Mouse (Mus musculus) layer of hippocampus, adult 18-20 months (tissue): ENCODE measurements around the gene Tnn. TPM values are rescaled to one million over a fixed set of nuclear protein-coding genes. Genes with fewer than 3 reads are reported as not detected.

ENCODE experiments used
- DNase-seq, 2 experiments: peaks; one replicate each; pipeline ENCODE4 v3.0.0; 2022; ENCODE audit warnings: low spot score in 2 of 2
- long read RNA-seq: library from polyadenylated mRNA; stranded (forward); transcript quantifications from one replicate; pipeline ENCODE4 v2.0.0, GENCODE M21; 2021
- total RNA-seq, 2 experiments: library from RNA; stranded (reverse); gene quantifications; 2 replicates each; pipeline ENCODE4 v1.2.3; 2021

The Tnn gene
- under 1 TPM in 1 of 2 experiments, not detected in 1; 0.08 TPM for total RNA-seq
- long read RNA-seq, partial matches to known transcripts, result 1 of 1 reads
- long read RNA-seq, other reads (novel, unspliced or antisense), result 0 of 1 reads

DNA sequence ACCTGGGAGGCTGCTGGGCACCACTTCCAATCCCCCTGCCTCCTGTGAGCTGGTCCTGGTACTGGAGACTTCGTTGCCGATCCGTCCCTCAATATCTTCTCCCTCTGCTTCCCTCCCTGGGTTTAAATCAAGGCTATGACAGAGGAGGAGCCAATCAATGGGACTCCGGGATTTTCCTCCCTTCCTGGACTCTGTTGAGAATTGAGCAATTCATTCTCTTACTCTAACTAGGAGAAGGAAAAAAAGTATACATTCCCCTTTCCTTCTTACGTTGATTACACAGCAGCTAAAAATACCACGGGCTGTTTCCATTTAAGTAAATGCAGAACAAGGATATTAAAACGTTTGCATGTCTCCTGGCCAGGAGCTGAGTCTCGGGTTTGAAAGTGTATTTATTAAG, at the start of gene Tnn:
Gene Tnn (minus strand): TSS at position 101 of the 400 bp plus-strand sequence.
- DNase-seq, result no peak

DNA sequence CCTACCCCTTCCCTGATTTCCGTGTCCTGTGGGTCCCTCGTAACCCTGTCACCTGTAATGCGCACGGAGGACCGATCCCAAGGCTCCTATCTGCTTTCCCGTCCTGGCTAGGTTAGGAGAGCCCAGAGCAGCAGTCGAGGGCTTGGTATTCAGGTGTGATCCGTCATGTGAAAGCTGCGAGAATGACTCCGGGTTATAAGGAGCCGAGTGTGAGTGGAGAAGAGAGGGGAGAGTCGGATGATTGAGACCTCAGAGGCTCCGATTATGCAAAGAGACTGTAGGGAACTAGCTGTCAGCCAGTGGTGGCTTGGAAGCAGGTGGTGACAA, 41.9 kb upstream of the Tnn start:
- no peak for DNase-seq

DNA sequence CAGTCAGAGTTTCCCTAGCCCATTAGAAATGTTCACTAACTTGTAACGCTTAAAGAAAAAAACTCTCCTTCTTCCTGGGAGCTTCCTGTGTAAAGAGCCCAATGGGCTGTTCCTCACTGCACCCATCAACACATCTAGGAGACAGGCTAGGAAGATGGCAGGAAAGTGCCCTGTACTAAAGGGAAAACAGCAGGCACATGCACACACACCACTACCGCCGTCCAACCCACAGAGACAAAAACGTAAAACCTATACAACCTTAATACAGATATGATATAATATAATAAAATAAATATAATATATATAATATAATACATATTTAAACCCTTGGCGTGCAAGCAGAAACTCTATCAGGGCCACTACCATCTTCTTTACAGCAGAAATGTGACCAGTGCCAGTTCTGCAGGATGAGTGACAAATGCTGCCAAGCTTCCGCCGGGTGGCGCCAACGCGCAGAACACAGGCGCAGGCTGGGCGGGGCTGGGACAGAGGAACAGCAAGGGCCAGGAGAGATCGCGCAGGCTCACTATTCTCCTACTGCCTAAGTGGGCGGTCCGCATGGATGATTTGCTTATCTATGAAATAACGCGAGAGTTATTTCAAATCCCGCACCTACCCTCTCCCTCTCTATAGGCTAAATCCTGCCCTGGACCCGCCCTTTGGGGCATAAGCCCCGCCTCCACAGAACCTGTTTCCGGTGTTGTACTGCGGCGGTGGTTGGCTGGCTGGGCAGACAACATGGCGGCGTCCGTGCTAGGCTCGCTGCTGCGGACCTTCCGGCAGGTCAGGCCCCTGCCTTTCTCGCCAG, 41.4 kb upstream of the Tnn start, which contains the start of gene Mrps14:
Gene Mrps14 (plus strand): TSS at position 687 of the 808 bp plus-strand sequence.
- peak; percentile 97 to 99 for DNase-seq

DNA sequence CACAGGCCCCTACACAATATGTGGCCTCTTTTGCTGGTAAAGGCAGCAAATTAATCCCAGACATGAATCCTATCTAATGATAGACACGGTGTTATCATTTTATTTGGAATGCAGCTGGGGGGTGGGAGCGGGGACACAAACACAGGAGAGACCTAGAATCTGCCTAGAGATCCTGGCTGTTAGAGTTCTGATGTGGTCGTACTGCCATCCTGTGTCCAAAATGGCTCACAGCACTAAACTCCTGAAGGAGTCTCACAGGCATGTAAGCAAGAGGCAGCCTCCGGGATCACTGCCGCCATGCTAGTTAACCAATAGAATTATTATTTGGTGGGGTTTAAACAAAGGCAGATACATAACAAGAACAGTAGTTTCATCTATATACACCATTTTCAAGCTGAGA, 31.1 kb upstream of the Tnn start:
- DNase-seq, result peak; percentile 34 to 71

DNA sequence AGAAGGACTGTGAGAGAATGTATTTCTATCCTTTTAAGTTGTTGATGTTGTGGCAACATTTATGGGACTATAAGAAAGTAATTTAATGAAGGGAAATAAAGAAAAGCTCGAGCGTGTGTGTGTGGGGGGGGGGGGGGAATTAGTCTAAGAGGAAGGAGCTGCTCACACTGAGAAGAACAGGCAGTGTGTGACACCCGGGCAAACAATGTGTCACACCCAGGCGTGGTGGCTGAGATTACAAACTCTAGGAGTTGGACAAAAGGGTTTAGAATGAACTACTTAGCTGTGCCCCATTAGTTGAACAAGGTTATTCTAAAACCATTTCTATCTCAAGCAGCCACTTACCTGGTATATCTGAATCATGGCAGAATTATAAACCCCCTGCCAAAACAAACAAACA, 27.8 kb upstream of the Tnn start:
- DNase-seq, result no peak

DNA sequence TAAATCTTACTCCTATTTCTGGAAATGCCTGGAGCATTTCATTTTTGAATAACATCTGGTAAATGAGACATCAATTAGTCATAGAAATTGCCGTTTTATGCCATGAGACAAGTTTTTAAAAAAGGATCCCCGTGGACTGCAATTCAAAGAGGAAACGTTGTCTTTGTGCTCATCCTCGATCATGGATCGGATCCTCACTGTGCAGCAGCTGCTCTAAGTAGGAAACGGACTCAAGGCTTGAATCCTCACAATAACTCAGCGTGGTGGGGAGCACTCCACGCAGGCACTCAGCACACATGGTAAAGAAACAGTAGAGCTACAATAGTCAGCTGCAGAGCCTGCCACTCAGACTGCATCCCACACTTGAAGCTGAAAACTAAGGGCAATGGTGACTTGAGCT, 23.5 kb upstream of the Tnn start:
- DNase-seq, result no peak

DNA sequence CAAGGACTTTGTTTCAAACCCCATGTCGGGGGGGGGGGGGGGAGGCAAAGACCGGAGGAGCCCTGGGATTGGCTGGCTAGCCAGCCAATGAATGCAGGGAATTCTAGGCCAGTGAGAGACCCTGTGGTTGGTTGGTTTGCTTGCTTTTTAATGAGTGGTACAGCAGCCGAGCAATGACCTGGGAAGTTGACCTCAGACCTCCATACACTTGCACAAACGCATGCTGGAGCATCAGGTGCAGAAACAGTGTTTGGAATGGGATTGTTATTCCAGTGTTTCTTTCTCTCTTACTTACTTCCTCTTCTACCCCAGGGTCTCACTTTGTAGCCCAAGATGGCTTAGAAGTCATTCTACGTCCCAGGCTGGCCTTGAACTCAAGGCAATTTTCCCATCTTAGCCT, 13.2 kb upstream of the Tnn start:
- DNase-seq, result no peak

DNA sequence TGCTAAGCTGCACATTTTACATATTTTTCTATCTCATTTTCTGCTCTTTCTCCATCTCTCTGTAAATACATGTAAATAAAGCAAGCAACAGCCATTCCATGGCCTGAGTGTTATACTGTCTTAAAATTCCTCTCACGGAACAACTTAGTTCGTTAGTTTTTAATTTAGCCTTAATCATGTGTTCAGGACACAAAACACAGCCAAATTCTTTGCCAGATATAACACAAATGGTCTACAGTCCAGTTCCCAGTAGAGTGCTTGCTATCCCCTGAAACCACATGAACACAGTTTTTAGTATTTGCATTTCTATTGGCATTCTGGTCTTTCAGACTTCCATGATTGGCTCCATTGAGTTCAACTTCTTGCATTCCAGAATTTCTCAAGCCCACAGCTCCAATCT, 4.8 kb upstream of the Tnn start:
- DNase-seq, result no peak

DNA sequence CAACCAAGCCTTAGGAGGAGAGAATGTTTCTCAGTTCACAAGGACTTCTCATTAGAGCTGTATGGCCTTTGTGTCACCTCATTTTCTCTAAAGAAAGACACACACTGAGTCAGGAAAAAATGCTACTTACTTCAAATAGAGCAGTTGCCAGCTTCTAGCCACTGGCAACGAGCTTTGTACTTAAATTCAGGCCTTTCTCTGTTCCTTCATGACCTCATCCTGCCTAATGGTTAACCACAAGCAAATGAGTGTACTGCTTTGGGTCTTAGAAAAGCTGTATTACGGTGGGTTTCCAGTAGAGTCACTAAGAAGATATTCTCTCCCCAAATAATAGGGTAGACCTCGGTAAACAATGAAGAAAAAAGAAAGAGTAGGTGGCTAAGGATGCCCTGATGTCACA, 2.7 kb downstream of the Tnn start:
- DNase-seq, result no peak

DNA sequence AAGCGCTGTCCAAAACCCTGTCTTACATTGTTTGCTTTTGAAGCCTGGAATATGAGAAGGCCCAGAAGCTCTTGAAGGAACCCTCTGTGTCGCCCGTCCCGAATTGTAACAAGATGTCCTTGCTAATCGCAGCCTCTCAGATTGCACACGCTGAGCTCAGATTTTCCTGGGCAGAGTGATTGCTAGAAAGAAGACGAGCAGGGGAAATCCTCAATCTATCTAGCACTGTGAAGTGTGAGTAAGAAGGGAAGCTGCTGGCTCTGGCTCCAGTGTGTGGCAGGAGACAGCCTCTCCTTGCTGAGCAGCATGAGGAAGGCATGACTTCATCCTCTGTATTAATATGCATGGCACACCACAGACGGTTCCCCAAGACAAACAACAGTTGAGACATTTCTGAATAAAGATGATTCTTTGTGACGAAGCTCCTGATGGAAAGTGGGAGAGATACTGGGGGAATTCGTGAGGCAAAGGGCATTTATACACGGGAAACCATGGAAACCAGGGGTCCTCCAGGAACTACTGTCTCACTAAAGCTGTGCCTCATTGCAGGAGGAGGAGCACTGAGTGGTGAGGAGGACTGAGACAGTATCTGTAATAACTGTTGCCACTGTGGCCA, 4.0 kb downstream of the Tnn start:
- DNase-seq, result peak; percentile 37 to 63

DNA sequence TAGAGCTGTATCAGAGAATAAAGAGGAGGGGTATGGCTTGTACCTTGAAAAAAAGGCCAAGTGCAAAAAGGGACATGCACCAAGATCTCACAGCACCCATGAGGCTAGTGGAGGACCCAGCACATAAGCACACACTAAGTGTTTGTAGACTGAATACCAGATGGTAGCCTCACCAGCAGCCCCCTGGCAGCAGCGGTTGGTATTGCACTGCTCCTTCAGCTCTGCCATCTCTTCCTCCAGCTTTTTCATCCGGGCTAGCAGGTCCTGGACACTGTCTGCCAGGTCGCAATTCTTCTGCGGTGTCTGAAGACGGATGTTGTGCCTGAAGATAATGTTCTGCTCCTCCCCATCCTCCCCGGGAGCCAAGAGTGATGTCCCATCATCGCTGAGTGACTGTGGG, 6.1 kb downstream of the Tnn start:
- no peak for DNase-seq

DNA sequence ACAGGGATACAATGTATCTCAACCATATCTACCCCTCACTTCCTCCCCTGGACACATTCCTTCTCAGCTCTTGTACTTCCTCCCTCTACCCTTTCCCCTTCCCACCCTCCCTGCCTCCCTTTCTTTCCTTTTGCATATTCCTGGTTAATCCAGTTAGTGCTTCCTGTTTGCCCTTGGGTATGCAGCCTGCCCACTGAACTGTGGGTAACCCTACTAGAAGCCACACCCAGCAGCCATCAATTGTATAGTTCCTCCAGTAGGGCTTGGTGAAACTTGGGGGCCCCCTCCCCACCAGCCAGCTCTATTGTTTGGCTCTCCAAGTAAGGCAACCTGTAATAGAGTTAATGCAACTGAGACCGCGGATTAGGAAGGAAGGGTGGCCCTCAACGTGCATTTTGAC, 7.8 kb downstream of the Tnn start:
- DNase-seq, result no peak

DNA sequence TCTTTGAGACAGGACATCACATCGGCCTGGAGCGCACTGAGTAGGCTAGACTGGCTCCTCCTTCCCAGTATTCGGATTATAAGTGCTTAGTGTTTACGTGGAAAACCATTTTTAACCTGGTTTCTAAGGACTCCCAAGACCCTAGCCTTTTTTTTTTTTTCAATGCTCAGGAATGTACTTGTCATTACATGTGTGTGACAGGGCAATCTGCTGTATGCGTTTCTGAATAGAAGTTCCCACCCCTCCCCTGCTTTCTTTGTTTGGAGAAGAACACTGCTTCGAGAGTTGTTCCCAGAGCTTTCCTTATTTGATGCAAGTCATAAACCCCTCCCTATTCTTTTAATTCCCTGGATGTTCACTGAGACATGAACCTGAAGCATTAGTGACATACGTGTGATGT, 9.0 kb downstream of the Tnn start:
- DNase-seq, result no peak

DNA sequence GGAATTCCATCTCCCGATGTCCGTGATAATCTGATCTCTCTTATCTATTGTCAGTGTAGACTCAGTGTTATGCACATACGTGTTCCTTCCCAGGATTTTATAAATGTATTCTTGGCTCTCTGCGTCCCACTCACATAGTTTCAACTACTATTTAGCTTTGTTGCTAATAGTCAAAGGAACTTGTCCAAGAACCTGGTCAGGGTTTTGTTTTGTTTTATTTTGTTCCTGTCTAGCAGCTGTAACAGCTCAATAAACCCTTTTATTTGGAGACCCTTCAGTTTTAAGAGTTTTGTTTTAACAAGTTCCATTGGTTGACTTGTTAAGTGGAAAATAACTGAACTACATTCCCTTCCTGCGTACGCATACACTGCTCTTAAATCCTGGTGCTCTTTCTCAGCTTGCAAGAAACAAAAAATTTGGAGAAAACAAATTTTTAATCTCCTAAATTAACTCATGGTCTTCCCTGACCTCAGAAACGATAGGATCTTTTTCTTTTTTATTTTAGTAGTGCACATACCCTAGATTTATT, 17.0 kb downstream of the Tnn start:
- no peak for DNase-seq

DNA sequence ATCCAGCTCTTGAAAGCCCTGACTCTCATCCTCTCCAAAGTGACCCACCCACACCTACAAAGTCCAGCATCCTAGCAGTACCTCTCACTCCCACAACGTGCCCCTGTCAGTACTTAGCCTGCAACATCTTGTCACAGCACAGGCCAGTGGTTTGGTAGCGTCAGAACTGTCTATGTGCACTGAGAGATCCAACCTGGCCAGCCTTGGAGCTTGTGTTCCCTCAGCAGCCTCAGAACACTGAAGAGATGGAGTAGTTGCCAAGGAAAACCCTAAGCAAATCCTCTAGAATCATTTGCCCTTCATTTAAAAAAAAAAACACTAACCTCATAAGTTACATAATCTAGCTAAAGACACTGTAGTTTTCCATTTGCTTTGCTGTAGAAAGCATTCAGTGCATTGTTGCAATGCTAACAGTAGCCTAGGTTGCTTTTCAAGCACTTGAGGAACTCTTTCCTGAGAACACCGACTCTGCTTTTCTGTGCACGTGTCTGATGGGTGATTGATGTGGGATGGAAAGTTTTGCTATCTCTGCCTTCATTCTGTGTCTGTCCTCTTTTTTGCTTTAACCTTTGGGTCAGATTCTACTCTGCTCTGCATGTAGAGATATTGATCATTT, 19.8 kb downstream of the Tnn start:
- no peak for DNase-seq

DNA sequence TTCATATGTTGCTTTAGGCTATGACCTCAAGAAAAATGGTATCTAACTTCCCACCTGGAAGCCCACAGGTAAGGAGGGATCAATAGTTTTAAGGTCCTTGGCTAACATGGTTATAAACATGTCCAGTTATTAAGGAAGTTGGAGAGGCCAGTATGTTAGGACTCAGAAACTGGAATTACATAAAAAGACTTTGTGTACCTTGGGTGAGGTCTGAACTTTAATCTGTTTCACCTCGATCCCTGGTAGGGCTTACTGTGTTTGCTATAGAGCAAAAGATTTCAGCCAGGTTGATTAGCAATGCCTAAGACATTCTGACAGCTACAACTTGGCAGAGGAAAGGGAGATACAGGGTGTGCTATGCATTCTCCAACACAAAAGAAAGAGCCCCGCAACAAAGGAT, 29.4 kb downstream of the Tnn start:
- no peak for DNase-seq

DNA sequence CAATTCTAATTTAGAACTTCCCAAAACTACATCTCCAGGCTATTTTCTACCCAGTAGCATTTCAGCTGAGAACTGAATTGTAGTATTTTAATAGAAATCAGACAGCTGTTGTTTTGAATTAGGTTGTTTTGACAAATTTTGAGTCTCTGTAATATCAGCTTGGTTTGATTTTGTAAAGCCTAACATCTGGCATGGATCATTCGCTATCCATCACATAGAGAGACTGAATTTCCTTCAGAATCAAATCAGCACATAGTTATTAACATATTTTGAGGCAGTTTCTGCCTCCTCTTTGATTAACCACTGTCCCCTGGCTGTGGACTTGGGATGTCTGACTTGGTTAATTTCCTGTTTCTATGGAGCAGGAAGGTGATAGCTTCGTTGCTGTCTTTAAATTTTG, 44.8 kb downstream of the Tnn start:
- no peak for DNase-seq

DNA sequence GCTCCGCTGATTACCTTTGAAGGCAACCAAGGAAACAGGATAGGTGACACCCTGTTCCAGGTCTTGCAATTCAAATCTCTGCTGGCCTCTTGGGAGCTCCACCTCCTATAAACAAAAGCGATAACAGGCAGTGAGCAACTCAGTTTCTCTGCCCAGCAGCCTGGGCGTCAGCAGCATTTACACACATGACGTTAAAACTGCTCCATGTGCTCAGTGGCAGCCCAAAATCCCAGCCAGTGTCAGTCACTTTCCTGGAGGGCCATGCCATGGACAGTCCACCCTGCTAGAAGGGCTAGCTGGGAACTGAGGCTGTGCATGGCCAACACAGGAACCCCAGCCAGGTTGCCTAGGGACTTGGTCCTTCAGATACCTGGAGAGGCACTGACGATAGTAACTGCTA, 48.0 kb downstream of the Tnn start:
- DNase-seq, result no peak

DNA sequence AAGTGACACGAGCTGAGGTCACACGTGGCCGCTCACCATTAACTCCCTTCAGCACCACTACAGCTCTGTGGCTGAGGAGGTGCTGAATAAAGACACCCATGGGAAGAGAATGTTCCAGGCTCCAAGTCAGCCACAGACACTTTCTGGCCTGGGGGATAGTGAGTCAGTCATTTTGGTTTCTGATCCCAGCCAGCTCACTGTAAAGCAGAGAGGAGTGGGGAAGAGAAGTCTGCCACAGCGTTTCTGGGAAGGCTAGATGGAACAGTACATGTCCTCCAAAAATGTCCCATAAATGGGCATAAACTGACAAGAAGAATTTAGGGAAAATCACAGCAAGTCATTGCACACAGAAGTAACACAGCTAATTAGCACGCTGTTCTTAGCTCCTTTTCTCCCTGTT, 52.4 kb downstream of the Tnn start:
- DNase-seq, result peak in 1 of 2 experiments; percentile 48

DNA sequence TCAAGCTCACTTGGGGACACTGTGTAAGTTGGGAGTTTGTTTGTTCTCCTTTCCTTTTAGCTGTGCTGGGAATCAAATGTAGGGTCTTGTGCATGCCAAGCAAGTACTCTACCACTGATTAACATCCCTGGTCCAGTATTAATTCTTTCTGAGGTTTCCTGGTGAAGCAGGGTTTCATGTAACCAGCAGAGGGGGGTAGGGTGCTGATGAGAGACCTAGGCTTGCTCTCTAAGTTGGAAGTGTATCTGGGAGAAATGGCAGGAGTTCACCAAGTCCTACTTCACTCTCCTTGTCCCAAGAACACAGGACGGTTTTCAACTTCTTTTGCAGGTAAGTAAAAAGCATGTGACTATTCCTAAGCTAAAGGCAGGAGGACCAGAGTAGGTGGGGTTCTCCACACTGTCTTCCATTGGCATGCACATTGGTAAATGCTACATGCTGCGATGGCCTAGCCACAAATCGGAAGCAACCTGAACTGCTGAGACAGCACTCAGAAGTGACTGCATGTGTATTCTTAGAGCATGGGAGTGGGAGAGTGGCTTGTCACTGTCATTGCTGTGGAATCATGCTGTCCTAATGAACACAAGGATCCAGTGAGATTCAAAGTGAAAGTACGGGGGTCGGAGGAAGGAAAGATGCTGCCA, 53.6 kb downstream of the Tnn start:
- DNase-seq, result peak in 1 of 2 experiments; percentile 18

DNA sequence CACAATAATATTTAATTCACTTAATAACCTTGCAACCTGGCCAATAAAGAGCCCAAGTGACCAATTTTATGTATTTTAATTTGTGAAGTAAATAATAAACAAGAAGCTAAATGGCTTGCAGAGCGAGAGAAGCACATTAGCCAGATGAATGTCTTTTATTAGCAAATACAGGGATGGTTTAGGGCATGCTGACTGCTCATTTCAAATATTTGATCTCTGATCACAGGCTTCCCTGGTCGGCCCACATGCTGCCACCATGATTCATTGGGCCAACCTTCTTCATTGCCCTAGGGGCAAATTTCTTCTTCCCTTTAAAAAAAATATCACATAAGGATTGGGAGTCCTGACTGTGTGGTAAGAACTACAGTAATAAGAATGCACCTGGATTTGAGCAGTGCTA, 66.7 kb downstream of the Tnn start:
- no peak for DNase-seq

DNA sequence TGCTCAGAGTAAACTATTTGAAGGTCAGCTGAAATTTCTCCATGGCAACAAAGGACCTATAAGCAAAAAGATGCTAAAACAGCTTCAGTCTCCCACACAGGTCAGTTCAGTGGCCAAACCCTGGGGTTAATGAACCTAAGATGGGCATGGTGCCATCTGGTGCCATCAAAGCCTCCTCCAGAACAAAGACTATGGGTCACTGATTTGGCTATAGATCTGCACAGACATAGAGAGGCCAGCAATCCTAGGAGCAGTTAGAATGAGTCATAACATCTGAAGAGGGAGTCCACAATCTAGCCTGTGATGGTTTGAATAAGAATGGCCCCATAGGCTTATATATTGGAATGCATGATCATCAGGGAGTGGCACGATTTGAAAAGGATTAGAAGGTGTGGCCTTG, 69.1 kb downstream of the Tnn start:
- DNase-seq, result no peak
